Mouse (Mus musculus): Measurements from ENCODE around the gene Bahcc1. TPM values are rescaled to one million over a fixed set of nuclear protein-coding genes. Genes with fewer than 3 reads are reported as not detected.

The Bahcc1 gene
- total RNA-seq, 2 experiments from 2014 or later = 3.2 to 4.7 TPM

DNA sequence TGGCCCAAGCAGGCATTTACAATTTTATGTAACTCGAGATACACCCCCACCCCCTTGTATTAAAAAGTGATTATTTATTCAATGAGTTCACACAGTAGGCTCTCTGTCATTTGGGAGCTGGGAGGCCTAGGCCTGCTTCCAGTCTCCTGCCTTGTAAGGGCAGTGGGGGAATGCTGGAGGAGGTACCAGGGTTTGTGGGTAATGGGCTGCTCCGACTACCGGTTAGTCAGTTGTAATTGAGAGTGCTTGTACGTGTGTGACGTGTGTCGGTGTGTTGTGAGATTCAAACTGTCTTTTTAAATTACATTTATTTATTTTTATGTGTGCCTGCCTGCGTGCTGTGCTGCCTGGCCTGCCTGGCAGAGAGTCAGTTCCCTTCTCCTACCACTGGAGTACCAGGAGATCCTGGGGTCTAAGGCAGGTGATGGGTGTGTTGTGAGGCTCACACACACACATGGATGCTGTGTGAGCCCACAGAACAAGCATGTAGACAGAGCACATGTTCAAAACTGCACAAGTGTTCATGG, 3.8 kb upstream of the Bahcc1 start:
- DNase-seq = no peak

DNA sequence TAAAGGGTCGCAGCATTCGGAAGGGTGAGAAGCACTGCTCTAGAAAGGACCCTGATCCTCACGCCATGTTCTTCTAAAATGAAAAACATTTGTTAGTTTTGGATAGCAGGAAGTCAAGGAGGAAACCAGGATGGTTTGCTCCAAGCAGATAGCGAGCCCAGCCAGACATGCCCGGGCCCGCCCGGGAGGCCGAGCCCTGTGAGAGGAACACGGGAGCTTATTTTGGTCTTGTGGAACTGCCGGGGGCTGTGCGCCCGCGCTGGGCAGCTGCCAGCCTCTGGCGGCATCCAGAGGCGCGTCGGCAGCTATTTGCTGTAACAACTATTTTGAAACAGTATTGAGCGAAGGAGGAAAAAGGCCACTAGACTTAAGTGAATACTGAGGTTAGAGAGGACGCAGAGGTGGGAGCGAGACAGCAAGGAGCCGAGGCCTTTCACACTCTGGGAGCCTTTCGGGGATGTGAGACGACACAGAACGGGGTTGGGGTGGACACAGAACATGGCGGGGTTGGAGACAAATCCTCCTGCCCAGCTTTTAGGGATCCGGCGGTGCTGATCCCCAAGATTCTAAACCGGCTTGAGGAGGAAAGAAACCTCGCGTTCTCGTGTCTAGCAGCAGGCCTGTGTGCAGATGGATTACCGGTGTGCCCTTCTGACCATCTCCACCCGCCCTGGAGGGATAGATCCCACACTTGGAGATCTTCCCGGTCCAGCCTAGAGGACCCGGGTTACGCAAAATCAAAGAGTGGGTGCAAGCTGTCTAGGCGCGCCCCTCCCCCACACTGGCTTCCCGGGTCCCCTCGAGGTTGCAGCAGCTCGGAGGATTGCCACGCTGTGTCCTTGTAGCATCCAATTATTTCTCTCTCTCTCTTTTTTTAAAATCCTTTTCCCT, 2.6 kb upstream of the Bahcc1 start:
- peak; percentile 88 for DNase-seq

DNA sequence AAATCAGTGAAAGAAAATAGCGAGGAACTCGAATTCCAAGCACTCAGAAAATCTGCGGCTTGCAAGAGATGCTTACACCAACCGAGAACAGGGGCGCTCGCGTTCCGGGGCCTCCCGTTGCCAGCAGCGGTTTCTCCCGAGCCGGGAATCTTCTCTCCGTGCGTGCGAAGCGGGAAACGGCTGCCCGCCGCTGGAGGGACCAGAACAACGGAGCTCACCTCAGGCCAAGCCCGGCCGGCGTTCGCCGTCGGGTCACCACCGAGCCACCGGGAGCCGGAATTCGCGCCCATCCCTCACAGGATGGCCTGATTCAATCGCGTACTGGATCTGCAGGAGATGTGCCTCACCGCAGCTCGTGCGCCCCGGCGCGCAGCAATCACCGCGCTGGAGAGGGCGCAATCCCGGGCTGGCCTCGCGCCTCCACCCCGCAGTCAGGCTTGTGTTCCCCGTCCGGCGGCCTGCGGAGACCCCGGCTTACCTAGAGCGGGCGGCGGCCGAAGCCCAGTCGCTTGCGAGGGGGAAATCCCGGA, 1.8 kb upstream of the Bahcc1 start:
- DNase-seq = no peak

DNA sequence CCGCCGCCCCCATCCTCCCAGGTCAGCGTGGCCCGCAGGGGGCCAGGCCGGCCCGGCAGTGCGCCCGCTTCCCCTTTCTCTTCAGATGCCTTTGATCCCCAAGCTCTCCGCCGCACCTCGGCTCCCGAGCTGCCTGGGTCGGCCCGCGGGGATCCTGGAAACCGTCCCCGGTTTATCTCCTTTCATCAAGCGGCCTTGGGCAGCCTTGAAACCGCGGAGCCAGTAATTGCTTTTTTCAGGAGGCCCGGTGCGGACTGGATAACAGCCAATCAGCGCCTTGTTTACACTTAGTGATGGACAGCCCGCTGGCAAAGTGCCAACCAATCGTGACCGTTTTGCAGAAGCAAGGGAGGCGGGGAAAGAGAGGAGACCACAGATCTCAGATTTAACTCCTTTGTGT, 1.4 kb upstream of the Bahcc1 start:
- DNase-seq = peak; percentile 98

DNA sequence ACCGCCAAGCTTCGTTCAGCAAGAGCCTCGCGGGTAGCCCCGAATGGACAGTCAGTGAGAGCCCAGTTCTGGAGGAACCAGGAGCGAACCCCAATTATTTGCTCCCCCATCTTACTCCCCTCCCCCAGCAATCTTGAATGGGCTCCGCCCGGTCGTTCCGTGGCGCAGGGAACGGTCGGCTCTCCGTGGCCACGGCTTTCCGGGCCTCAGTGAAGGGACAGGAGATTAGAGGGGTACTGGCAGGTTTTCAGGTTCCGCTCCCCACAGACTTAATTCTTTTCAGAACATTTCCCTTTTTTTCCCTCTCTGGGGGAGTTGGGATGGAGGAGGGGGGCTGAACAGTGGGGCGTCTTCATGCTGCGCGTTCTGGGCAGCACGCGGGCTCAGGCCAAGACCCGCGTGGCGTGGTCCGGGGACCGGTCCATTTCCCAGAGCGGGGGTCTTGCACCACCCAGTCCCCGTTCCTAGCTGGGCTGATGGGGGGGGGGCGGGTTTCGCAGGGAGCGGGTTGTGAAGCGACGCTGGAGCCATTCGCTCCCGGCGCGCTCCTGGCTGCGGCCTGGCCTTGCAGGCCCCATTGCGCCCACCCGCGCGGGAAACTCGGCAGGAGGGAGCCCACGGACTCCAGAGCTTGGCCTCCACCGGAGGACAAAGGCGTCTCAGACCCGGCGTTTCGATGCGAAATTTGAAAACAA, 841 bp downstream of the Bahcc1 start:
- DNase-seq = peak; percentile 35

DNA sequence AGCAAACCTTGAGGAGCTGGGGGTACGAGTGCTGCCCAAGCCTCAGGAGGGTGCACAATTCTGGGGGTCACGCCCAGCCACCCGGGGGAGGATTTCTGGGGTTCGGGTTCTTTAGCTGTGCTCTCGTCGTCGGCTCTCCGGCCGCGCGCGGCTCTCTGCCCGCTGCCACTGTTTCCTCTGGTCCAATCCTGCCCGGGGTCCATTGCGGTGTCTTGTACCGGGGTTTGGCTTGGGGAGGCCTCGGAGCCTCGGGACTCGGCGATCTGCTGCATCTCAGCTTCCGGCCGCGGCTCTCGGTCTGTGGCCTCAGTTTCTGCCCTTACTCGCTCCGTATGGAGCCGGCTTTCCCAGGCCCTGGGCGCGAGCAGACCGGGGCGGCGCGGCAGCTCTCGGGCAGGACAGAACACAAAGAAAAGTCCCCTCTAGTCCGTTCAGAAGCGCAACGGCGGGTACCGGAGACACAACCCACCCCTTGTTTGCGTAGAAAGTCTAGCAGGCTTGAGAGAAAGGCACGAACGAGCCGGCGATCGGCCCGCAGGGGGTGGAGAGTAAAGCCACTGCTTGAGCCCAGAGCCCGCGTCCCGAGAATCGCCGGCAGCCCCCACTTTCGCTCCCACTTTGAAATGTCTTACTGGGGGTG, 1.5 kb downstream of the Bahcc1 start:
- no peak for DNase-seq

DNA sequence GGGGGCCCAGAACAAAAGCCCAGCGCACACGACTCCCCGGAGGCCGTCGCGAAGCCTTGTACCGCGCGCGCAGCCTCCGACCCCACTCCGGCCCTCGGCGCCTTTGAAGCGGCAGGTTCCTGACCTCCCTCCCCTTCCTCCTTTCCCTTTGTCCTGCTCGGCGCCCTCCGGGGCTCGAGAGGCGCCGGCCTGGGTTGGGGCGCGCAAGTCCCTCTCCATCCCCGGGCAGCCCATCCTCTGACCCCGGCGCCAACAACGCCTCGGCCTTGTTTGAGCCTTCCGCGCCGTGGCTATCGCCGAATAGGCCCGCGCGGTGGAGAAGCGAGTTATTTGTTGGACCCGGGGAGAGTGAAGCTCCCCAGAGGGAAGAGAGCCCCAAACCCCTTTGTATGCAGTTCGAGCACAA, 2.0 kb downstream of the Bahcc1 start:
- DNase-seq = no peak

DNA sequence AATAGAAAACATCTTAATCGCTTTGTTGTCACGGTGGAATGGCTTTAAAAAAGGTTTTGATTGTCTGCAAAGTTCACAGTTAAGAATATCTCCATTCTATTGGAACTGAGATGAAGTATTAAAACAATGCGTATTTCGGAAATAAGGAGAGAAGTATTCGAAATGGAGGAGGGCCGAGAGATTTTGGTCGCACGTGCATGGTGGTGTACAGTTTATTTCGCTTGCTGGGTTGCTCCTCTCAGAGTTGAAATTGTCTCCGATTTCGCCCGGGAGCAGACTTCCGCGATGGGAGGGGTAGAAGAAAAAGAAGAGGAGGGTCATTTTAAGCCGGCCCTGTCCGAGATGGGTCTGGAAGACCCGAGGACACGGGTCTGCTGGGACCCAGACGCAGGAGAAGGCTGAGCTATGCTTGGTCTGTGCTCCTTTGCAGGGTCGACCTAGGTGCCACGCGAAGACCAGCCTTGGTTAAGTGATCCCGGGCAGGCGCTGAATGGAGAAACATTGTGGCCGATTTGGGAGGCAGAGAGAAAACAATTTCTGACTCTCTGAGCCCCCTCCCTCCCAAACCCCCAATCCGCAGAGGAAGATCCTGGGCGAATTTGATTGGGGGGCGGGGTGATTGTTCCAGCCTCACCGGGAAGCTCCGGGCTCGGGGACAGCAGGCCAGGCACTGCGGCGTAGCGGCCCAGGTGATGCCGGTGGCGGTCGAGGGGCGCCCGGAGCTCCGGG, 2.8 kb downstream of the Bahcc1 start:
- peak; percentile 43 for DNase-seq

DNA sequence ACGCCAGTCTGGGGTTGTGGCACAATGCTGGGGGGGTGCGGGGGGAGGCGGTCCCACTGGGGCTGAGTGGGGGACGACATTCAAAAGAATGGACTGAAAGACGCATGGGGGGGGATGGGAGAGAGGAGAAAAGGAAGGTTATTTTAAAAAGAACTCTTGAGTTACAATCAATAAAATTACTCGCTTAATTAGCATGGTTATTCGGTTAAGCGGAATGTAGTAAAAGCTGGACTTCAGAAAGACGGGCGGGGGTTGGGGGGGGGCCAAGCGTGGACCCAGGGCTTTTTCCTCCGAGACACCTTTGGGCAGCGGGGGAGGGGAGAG, 3.3 kb downstream of the Bahcc1 start:
- DNase-seq = no peak

DNA sequence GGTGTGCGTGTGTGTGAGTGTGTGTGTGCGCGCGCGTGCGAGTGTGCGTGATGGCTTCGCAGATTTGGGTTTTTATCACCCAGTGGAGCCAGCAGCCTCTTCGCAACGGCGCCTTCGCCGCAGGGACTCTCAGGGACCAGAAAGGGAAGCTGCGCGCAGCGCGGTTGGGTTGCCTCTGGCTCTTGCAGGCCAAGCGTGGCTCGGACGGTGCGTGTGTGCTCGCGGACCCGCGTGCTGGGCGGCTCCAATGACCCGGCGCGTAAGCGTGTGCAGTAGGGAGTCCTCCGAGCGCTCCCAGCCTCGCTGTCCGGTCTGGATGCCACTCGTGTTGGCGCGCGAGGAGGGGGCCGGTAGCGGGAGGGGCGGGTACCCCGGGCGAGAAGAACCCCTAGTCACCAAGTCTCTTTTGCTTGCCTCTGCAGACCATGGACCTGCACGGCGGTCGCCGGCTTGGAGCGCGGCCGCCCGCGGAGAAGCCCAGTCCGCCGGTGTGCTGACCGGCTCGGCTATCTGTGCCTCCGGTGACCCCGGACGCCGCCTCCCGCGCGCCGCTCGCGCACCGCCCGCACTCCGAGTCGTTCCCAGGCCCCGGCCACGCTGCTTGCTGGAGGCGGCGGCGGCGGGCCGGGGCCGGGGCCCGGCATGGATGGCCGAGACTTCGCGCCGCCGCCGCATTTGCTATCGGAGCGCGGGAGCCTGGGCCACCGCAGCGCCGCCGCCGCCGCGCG, 3.9 kb downstream of the Bahcc1 start:
- DNase-seq = peak; percentile 50

DNA sequence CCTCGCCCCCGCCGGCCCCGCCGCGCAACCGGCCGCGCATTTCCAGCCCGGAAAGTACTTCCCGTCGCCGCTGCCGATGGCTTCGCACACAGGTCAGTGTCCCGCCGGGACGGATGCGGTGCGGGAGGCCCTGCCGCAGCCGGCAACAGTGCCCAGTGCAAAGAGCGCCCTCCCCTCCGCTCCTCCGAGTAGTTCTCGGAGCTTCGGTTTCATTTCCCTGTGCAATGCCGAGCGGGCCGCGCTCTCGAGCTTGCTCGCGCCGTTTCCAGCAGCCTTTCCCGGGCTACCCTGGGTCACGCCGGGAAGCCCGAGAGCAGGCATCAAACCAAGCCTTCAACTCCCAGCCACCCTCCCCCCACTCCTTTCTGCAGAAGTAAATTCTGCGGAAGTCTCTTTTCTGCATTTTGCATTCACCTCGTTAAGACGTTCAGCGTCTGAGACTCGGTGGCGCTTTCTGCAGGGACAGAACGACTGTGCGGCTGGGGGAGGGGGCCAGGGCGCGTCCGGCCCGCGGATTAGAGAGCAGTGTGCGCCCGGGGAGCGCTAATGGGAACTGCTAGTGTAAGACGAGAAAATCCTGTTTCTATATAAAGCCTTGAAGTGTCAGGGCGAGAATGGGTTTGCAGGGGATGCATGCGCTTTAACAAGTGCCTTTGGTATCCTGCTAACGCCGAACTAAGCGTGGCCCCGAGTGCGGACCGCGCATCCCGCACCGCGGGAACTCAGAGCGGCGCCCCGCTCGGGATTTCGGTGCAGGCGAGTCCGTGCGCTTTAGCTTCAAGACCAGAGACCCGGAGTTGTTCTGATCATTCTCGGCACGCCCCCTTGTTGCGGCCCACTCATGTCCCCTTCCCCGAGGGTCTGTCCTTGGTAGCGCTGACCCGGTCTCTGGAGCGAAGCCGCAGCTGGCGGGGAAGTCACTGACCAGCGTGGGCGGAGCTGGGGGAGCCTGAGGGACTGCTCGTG, 4.7 kb downstream of the Bahcc1 start:
- peak; percentile 67 for DNase-seq

DNA sequence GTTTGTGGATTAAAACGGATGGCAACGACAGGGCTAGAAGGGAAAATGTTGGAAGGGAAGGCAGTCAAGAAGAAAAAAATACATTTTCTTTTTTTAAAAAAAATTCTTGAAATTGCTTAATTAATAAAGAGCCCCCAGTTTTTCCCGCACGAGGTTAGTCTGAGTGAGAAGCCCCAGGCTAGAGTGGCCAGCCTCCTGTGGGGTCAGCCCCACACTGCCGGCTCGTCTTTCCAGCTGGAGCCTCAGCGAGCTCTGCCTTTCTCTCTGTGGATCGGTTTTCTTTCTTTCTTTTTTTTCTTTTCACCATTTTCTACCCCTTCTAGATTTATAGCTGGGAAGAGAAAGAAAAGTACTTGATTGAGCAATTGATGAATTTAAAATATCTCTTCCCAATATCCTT, 5.6 kb downstream of the Bahcc1 start:
- DNase-seq = no peak

DNA sequence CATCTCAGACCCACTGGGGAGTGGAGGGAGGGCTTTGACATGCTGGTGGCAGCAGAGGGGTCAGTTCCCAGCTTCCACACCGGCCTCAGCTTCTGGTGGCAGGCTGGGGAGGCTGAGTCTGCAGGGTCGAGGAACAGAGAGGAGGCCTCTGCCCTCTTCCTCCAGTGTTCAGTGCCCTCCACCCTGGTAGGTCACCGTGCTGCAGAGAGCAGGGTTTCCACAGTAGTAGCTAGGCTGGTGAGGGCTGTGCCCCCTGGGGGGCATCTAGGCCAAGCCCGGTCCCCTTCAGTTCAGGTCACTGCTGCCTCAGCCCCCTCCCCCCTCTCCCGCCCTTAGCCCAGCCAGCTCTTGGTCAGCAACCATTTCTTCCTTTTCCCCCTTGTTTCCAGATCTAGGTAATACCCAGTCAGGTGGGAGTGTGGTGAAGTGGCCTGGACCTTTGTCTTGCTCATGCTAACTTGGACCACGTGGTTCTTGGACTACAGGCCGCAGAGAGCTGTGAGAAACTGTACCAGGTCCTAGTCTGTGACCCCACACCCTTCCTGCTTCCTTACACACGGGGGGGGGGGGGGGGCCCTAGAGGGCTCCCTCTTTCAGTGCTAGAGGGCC, 6.1 kb downstream of the Bahcc1 start:
- no peak for DNase-seq

DNA sequence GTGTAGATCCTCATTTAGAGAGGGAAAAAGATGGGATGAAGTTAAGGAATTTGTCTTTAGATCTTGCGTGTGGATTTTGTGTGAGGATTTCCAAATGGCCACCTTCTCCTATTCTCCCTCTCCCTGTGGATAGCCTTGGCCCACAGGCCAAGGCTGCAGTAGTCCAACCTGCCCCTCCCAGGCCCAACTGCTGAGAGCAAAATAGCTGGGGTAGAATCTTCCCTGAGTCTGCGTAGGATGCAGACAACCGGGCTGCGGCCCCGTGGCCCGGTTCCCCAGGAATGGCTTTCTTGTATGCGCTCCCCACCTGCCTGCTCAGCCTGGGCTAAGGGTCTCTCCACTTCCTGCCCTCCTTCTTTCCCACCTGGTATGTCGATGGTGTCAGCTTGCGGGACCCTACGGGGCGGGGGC, 6.8 kb downstream of the Bahcc1 start:
- DNase-seq = no peak

DNA sequence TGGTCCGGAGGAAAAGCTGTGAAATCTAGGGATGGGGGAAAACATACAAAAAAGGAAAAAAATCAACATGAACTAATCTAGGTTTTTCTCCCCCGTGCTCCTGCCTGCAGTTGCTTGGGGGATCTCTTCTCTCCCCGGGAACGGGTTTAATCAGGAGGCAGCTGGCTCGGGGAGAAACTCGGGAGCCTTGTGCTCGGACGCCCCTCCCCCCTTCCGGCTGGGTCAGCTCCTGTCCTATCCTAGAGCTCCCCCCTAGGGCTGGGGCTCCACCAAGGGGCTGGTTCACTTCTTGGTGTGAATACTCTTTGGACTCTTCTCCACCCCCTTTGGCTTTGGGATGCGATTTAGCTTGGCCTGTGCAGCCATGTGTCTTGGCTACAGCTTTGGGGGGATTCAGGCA, 7.5 kb downstream of the Bahcc1 start:
- peak; percentile 87 for DNase-seq

DNA sequence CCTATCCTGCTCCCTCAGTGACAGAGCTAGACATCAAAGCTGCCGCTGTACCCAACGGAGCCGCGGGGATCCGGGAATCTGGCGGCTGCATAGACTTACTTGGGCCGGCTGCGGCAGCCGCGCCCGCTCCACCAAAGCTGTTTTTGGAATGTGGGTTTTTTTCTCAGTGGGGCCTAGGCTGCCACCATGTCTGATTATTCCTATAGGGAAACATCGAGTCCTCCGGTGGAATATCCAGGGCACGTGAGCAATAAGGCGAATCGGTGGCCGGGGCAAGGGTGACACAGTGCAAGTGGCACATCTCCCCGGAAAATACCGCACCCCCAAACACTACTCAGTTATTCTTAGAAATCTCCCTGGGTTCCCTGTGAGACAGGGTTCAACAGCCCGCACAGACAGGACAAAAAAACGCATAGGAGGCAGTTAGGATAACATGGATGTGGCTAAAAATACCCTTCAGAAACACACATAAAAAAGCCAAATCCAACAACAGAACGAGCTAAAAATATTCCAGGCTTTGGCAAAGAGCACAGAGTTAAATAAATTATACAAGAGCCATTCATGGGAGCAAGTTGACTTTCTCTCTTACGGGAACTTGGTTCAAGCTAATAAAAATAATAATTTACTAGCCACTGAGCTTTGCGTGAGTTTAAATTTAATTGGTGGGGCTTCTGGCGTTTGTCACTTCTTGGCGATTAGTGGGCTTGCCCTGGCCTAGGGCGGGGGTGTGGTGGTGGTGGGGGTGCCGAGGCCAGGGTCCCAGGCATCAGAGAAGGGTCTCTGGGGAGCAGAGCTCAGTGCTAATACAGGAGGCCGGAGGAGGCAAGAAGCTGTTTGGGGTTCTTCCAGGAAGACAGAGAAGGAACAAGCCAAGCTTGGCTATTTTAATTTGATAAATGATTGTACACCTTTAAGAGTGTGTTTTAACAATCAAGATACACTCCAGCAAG, 8.5 kb downstream of the Bahcc1 start:
- DNase-seq = peak; percentile 16

DNA sequence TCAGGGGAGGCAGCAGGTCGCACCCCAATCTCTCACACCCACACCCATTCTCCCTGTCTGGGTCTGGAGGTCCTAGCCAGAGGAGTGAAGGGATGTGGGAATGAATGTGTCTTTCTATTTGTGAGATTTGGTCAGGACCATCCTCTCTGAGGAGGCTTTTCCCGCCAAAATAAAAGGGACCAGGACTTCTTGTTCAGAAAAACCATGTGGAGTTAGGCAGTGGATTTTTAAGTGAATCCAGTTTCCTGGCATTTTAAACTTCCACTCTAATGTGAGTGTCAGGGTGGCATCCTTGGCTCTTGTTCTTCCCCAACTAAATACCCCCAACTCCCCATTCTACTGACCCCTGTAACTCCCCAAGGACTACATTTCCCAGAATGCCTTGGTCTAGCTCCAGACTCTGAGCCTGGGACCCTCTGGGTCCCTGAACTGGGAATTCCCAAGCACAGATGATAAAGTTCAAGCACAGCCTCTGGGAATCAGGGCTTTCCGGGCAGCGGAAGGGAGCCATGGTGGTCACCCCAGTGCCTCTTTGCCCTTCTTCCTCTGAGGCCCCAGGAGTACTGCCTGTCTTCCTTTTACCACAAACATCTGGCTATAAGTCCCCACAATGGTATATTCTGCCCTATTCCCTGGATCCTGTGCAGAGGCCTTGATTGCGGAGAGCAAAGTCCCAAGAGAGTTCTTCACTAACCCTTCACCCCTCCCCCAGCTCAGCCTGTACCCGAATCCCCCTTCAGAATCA, 9.4 kb downstream of the Bahcc1 start:
- DNase-seq = no peak
